Mouse (Mus musculus): ENCODE data around the gene Nxpe3. TPM values are rescaled to one million over a fixed set of nuclear protein-coding genes. Genes with fewer than 3 reads are reported as not detected.

Gene Nxpe3
- polyA plus RNA-seq, 1 experiment from 2014 or later = 0.47 TPM

DNA sequence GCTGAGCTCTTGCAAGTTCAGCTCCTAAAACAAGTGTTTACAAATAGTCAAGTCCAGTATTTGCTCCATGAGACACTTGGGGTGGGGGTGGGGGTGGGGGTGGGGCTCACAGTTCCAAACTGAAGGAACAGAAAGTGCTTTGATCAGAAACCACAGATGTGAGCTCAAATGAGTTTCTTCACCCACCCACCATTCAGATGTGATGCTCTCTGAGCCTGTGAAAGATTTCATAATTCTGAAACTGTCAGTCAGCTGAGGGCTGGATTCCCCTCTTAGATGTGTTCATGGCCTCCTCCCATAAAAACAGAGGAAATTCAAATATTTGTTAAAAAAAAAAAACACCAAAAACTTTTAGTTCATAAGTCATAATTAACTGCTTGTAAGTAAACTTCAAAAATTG lies 59.3 kb downstream of the Nxpe3 start:
- peaks cover 3% of the 10 kb centered on the region; the same call in 1 of the 2 replicates for H3K4me1 ChIP-seq (ENCODE audit: insufficient read depth, low read depth, low read length)
- H3K27me3 ChIP-seq (replicated peaks; ENCODE audit: insufficient read depth, low read length) = no peaks in the 10 kb centered on the region
- H3K4me2 ChIP-seq (replicated peaks; ENCODE audit: low read depth, low read length) = no peak overlapping the region
- no peaks in the 10 kb centered on the region for H3K9me3 ChIP-seq (ENCODE audit: low read length)
- ATAC-seq = no peak
- no peak overlapping the region for H3K4me3 ChIP-seq (ENCODE audit: low read depth, low read length)
- H3K9ac ChIP-seq (replicated peaks; ENCODE audit: low read depth) = no peak overlapping the region
- TF ChIP-seq CTCF (IDR thresholded peaks at IDR 0.05) (no peak), EP300 (IDR thresholded peaks at IDR 0.05) (no peak)
- peak; percentile 10 for DNase-seq (ENCODE audit: low spot score)
- H3K36me3 ChIP-seq (ENCODE audit: insufficient read depth, low read length) = no peaks in the 10 kb centered on the region
- H3K27ac ChIP-seq (ENCODE audit: low read length) = no peak overlapping the region

DNA sequence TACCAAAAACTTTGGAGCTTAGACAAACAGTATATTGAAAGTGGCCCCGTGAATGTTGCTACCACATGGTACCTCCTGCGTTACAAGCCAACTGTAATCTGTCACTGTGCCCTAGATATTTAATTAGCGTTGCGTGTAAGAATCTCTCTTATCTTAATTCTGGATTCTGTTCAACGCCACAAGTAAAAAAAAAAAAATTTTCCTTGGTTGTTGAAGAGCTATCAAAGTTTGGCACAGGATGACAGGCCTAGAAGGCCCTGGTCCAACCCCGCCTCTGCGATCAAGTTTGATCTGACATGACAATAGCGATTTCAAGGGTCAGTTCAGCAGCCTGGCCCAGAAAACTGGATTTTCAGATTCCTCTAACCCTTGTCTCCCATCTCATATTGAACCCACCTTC lies 62.5 kb downstream of the Nxpe3 start:
- ATAC-seq = no peak
- peak; percentile 4 for DNase-seq (ENCODE audit: low spot score)
- Histone ChIP-seq H3K9ac (replicated peaks; ENCODE audit: low read depth) (no peak overlapping the region), H3K27ac (ENCODE audit: low read length) (no peak overlapping the region), H3K36me3 (ENCODE audit: insufficient read depth, low read length) (no peaks in the 10 kb centered on the region), H3K4me1 (ENCODE audit: insufficient read depth, low read depth, low read length) (no peaks in the 10 kb centered on the region), H3K4me3 (ENCODE audit: low read depth, low read length) (no peak overlapping the region), H3K9me3 (ENCODE audit: low read length) (no peaks in the 10 kb centered on the region), H3K27me3 (replicated peaks; ENCODE audit: insufficient read depth, low read length) (no peaks in the 10 kb centered on the region), H3K4me2 (replicated peaks; ENCODE audit: low read depth, low read length) (no peak overlapping the region)
- WGBS = 57% methylated on average over 8 of the region's 8 CpGs
- TF ChIP-seq EP300 (IDR thresholded peaks at IDR 0.05) (no peak), CTCF (IDR thresholded peaks at IDR 0.05) (no peak)

DNA sequence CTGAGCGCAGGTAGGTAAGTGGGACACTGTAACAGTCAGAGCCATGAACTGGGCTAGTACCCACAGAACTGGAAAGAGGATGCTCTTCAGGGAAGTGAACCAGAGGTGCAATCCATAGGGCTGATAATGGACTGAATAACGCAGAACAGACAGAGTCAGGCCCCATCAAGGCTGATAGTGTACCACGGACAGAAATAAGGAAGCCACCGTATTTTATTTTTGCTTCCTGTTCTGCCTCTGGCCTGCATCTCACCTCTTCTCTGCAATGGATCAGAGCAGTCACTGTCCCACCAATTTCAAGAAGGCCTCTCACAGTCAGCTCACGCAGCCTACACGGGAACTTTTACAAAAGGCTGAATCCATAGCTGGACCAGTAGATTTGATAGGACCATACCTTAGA lies 63.0 kb downstream of the Nxpe3 start:
- Histone ChIP-seq H3K36me3 (ENCODE audit: insufficient read depth, low read length) (no peaks in the 10 kb centered on the region), H3K9me3 (ENCODE audit: low read length) (no peaks in the 10 kb centered on the region), H3K27me3 (replicated peaks; ENCODE audit: insufficient read depth, low read length) (no peaks in the 10 kb centered on the region), H3K4me3 (ENCODE audit: low read depth, low read length) (no peak overlapping the region), H3K4me1 (ENCODE audit: insufficient read depth, low read depth, low read length) (no peaks in the 10 kb centered on the region), H3K4me2 (replicated peaks; ENCODE audit: low read depth, low read length) (no peak overlapping the region), H3K9ac (replicated peaks; ENCODE audit: low read depth) (no peak overlapping the region), H3K27ac (ENCODE audit: low read length) (no peak overlapping the region)
- no peak for DNase-seq (ENCODE audit: low spot score)
- TF ChIP-seq CTCF (IDR thresholded peaks at IDR 0.05) (no peak), EP300 (IDR thresholded peaks at IDR 0.05) (no peak)
- no peak for ATAC-seq
- WGBS = 94% methylated on average over 6 of the region's 6 CpGs

DNA sequence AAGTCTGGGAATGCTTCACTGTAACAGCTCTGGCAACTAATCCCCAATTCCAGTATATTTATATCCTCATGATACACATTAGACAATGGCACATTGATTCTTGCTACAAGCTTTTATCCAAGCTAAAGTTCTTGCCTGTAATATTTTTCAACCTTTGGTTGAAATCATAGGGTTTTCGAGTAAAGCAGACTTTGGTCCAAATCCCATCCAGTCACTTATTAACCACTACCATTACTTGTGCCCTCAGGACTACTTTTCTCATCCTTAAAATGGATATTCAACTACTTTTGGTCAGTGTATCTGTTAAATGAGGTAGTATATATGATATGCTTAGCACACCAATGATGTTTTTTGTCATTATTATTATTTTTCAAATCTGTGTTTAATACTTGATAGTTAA lies 63.6 kb downstream of the Nxpe3 start:
- Histone ChIP-seq H3K27me3 (replicated peaks; ENCODE audit: insufficient read depth, low read length) (no peaks in the 10 kb centered on the region), H3K4me1 (ENCODE audit: insufficient read depth, low read depth, low read length) (no peaks in the 10 kb centered on the region), H3K27ac (ENCODE audit: low read length) (no peak overlapping the region), H3K4me2 (replicated peaks; ENCODE audit: low read depth, low read length) (no peak overlapping the region), H3K9me3 (ENCODE audit: low read length) (no peaks in the 10 kb centered on the region), H3K36me3 (ENCODE audit: insufficient read depth, low read length) (no peaks in the 10 kb centered on the region), H3K4me3 (ENCODE audit: low read depth, low read length) (no peak overlapping the region), H3K9ac (replicated peaks; ENCODE audit: low read depth) (no peak overlapping the region)
- ATAC-seq (no peak), DNase-seq (ENCODE audit: low spot score) (no peak)
- WGBS = 97% methylated on average over 1 of the region's 1 CpGs
- TF ChIP-seq EP300 (IDR thresholded peaks at IDR 0.05) (no peak), CTCF (IDR thresholded peaks at IDR 0.05) (no peak)

DNA sequence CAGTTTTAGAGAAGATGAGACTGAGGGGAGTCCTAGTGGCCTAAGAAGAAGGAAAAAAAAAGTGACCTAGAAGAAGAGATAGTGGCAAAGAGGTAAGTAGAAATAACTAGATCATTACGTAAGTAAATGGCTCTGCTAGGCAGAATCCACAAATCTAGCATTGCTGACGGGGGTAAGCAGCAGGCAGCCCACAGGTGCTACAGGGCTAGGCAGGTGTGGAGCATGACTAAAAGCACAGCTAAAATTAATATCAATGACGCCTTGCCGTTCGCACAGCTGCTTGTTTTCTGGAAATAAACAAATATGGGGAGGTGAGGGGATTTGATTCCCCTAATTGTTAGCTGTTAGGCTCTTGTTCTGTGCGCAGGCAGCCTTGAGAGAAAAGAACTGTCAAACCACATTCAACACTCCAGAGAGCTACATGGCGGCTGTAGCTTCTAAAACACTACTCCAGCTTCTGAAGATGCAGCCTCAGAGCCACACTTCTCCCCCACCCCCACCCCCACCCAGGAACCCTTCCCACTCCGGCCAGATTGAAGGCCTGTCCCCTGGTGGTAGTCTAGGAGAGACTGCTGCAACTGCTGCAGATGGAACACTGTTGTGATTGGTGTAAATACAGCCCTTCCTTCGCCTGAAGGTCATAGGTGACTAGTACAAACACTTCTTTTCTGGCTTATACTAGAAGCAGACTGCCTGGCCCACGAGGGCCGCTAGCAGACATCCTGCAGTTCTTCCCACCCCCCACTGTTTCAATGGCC lies 71.5 kb downstream of the Nxpe3 start:
- Histone ChIP-seq H3K27me3 (replicated peaks; ENCODE audit: insufficient read depth, low read length) (no peaks in the 10 kb centered on the region), H3K4me1 (ENCODE audit: insufficient read depth, low read depth, low read length) (peaks cover 5% of the 10 kb centered on the region; the same call in 1 of the 2 replicates), H3K9me3 (ENCODE audit: low read length) (no peaks in the 10 kb centered on the region), H3K36me3 (ENCODE audit: insufficient read depth, low read length) (peaks cover 4% of the 10 kb centered on the region; the same call in 1 of the 2 replicates), H3K4me3 (ENCODE audit: low read depth, low read length) (no peak overlapping the region), H3K27ac (ENCODE audit: low read length) (peak overlapping the region; percentile 43), H3K9ac (replicated peaks; ENCODE audit: low read depth) (no peak overlapping the region), H3K4me2 (replicated peaks; ENCODE audit: low read depth, low read length) (peak overlapping the region; percentile 54; the same call in 1 of the 2 replicates)
- ATAC-seq (peak; percentile 10), DNase-seq (ENCODE audit: low spot score) (peak; percentile 87)
- peak; percentile 70 for TF ChIP-seq CTCF (IDR thresholded peaks at IDR 0.05)
- no peak for TF ChIP-seq EP300 (IDR thresholded peaks at IDR 0.05)
- WGBS = 51% methylated on average over 11 of the region's 11 CpGs

DNA sequence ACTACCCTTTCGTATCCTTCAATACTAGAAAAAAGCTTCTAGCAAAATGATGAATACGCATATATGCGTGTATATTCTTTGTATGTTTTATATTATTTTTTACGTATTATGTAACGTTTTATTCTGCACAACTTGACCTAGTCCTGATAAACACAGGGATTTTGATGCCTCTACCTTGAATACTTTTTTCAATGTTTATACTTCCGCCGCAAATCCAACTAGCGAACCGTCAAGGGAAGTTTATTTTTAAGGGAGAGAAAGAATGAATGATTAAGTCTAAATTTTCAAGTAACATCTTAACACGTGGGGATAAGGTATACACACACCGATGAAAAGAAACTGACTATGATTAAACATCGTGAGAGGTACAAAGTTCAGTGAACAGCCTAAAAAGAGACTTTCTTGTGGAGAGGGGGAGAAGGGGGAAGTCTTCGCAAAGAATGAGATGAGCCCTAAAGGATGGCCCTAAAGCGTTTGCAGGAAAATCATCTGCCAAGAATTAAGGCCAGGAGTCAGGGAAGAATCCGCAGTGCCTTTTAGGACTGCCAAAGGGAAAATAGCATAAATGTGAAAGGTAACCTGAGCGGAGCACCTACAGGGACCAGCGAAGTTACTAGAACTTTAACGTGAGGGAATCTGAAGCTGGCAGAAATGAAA lies 72.2 kb downstream of the Nxpe3 start:
- ATAC-seq (no peak), DNase-seq (ENCODE audit: low spot score) (no peak)
- Histone ChIP-seq H3K27me3 (replicated peaks; ENCODE audit: insufficient read depth, low read length) (no peaks in the 10 kb centered on the region), H3K36me3 (ENCODE audit: insufficient read depth, low read length) (peaks cover 10% of the 10 kb centered on the region), H3K4me3 (ENCODE audit: low read depth, low read length) (peak overlapping the region; percentile 98), H3K27ac (ENCODE audit: low read length) (peak overlapping the region; percentile 43), H3K9ac (replicated peaks; ENCODE audit: low read depth) (no peak overlapping the region), H3K9me3 (ENCODE audit: low read length) (no peaks in the 10 kb centered on the region), H3K4me2 (replicated peaks; ENCODE audit: low read depth, low read length) (peak overlapping the region; percentile 54), H3K4me1 (ENCODE audit: insufficient read depth, low read depth, low read length) (peaks cover 5% of the 10 kb centered on the region; the same call in 1 of the 2 replicates)
- TF ChIP-seq CTCF (IDR thresholded peaks at IDR 0.05) (no peak), EP300 (IDR thresholded peaks at IDR 0.05) (no peak)
- 33% methylated on average over 18 of the region's 18 CpGs for WGBS

Measured in lung, postnatal 0 days (tissue).